Mouse (Mus musculus) frontal cortex, postnatal 10 days (tissue): Measurements from ENCODE around the gene Ldha.

Source experiments
- DNase-seq, 2 experiments: peaks; one replicate each; pipeline ENCODE4 v3.0.0; 2022; ENCODE audit warnings: low spot score in 2 of 2, mixed read lengths in 1 of 2

Gene Ldha

DNA sequence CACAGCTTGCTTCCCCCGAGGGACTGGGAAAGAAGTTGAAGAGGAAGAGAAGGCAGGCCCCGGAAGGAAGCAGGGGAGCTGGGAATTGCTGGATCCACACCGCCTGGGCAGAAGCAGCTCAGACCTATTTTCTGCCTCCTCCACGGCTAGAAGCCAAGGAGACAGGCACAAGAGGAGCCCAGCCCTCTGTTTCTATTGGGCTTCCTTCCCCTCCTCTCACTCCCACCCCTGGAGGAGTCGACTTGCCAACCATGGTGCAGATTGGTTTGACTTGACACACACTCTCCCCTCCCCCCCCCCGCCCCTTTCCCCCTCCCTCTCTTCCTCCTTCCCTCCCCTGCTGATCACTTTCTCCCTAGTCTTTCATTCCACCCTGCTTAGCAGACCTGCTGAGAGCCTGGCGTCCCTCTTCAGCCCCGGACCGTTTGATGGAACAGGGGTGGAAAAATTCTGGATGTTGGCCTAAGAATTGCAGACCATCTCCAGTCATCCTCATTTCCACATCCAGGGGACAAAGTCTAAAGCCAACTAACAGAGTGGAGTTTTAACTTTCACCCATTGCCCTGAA is 3.1 kb upstream of the Ldha start:
- DNase-seq, result peak in 1 of 2 experiments; percentile 50

DNA sequence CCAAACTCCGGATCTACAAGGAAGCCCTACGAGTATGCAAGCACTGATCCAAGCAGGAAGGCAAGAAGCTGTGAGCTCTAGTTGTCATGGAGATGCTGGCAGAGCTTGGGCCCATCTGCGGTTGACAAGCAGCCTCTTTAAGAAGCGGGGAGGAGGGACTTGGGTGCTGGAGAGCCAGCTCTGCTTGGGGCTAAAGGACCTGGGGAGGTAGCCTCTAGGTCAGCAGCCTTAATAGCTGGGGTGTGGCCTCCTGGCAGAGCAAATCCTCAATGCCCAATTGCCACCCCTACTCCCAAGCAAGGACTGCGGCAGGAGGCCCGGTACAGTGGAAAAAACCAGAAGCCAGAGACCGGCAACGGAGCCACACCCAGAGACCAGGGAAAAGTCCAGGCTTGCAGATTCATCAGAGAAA is 2.4 kb upstream of the Ldha start:
- peak; percentile 76 to 83 for DNase-seq

DNA sequence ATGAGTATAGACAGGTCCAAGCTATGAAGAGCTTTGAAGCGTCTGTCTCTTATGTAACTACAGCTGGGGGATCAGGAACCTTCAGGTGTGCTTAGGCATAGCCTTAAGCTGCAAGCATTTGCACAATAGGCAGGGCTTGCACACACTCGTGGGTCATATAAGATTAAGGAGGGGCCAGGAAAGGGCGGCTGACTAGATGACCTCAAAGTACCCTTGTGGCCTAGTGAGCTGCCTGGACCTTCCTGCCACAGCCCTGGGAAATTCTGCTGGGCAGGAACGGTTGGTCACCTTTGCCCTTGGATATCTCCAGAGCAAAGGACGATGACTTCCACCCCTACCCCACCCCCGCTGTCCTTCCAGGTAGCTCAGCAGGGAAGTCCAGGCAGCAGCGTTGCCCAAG is 1.8 kb upstream of the Ldha start:
- DNase-seq, result no peak

DNA sequence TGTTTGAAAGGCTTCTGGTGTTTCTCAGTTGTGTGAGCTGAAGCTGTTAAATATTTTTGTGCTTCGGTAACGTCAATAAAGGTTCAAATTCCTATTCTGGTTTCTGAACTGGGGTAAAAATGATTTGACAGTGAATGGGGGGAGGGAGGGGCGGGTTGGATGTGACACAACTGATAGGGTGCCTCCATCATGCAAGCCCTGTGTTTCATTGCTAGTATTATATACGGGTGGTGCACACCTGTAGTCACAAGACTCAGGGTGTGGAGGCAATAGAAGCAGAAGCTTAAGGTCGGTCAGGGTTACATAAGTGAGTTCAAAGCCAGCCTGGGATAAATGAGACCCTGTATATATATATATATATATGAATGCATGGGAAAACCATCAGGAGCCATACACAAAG is 1.4 kb upstream of the Ldha start:
- no peak for DNase-seq

DNA sequence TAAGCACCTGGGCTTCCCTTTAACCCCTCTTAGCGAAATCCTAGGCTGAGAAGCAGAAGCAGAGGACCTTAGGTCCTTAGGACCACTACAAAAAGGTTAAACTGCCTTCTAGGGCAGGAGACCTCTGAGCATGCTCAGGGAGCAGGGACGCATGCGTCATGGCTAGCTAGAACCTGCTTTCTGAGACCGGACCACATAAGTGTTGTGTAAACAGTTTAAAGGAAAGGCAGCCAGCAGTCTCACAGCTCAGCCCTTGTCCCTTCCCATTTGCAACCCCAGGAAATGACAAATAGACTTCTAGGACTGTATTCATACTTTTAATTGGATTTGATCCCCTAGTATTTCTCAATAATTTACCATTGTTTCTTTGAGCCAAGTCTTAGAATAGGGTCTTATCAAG is 949 bp upstream of the Ldha start:
- DNase-seq, result no peak

DNA sequence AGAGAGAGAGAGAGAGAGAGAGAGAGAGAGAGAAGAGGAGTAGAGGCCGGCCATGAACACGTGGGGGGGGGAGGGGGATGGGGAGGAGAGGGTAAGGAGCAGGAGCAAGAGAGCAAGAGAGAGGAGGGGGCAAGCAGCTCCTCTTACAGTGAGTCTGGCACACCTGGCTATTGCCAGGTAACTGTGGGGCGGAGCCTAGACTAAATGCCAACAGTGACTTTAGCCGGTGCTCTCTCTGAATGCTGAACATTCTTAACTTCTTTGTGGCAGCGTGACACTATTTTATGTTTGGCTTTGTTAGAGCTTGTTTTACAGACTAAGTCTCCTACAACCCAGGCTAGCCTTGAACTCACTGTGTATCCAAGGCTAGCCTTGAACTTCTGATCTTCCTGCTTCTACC is 1.0 kb downstream of the Ldha start:
- DNase-seq, result no peak

DNA sequence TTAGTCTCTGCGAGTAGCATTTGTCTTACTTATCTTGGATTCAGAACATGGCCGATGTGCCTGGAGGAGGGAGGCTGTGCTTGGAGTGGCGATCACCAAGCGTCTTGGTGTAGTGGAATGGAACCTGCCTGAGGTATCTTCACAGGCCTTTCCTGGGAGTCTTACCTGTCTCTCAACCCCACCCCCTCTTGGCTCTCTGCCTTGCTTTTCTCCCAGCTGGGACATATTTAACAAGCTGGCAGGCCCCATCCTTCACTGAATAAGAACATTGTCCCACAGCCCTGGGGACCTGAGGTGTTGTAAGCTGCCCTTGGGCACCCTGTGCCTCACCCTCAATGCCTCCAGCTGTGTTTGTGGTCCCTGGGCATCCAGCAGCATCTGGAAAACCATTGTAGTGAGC is 2.3 kb downstream of the Ldha start:
- no peak for DNase-seq

DNA sequence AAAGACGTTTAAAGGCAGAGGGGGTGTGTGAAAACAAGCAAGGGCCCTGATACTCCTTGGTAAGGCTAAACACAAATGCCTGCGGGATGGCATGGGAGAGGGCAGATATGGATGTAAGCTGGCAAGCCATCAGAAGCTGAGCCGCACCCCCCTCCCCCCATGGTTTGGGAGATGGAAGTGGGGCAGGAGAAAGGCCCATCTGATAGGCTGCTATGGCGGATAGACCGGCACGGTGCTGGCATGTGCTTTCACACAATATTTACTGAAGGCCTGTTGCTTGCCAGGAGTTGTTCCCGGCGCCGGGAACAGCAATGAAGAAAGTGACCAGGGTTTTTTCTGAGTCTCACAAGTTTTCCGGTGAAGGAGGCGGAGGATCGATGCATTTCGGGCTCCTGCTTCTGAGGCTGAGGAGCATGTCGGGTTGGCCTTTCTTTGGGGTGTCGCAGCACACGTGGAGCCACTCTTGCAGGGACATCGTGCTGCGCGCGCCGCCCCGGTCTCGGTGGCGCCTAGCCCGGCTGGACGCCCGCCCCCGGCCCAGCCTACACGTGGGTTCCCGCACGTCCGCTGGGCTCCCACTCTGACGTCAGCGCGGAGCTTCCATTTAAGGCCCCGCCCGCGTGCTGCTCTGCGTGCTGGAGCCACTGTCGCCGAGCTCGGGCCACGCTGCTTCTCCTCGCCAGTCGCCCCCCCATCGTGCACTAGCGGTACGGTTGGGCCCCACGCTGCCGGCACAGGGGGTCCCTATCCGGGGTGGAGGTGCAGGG is 4.1 kb downstream of the Ldha start:
- peak; percentile 87 to 92 for DNase-seq

DNA sequence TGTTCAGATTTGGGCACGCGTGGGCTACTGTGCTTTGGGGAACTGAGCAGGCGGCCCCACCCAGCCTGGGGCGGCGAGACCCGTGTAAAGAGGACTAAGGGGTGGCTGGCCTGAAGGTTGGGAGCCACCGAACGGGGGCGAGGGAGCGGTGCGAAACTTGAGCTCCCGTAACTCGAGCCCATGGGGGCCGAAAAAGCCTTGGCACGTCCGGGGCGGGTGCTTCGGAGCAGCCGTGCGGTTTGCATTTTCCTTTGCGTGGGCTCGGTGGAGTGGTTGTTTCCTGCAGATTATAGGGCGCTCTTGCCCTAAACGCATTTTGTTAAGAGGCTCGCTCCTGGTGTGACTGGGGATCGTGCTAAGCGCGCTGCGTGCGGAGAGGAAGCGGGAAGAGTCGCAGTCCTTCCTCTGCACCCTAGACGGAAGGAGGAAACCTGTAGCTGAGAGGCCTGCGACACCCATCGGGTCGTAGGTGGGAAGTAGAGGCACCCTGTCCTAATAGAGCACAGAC is 4.8 kb downstream of the Ldha start:
- peak in 1 of 2 experiments; percentile 44 for DNase-seq

DNA sequence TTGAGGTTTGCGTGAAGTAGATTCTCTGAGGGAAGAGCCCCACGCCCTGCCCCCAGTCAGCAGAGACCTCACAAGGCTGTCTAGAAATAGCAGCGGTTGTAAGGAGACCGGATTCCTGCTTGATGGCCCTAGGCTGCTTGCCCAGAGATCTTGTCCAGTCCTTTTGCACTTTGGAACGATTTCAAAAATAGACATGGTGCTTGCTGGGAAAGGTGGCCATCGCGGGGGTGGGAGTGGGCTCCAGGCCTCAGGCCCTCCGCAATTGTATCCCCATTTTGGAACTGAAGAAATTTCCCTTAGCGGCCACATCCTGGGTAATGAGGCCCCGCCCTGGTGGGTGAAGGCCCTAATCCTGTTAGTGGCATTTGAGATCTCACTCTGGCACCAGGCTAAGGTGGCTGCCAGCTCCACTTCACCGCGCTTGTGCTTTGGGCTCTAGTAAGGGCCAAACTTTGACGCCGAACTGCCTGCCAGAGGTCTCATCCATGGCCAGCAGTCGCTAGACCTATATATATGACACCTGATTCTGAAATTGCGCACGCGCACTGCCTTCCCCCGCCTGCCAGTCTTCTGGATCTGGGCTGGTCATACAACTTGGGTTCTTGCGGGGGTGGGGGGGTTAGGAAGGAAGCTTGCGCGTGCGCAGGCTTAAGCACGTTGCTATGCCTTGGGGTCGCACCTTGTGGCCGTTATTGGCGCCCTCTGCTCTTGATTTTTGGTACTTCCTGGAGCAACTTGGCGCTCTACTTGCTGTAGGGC is 5.4 kb downstream of the Ldha start:
- DNase-seq, result peak; percentile 46 to 57

DNA sequence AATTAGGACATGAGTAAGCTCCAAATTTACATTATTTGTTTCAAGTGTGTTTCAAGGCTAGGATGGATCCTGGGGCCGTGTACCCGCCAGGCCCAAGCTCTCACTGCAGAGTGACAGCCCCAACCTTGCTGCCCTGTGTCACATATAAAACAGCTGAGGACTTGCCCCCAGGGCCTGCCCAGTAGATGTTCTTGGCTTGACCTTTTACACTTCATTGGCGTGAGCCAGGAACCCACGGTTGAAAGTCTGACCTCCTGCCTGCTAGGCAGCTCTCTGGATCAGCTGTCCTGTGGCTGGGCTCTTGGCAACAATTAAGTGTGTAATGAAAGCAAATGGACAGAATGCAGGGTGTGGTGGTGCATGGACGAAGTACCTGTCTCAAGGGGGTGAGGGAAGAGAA is 8.0 kb downstream of the Ldha start:
- DNase-seq, result no peak

DNA sequence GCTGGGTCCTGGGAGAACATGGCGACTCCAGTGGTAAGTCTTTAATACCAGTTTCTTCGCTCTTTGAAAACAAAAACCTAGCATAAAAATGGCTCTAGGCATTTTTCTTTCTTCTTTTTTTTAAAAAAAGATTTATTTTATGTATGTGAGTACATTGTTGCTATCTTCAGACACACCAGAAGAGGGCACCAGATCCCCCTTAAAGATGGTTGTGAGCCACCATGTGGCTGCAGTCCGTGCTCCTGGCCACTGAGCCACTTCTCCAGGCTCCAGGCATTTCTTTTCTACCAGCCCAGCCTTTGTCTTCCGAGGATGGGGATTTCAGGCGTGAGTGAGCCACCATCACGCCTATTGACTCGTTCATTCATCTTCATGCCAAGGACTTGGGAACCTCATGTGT is 9.8 kb downstream of the Ldha start:
- no peak for DNase-seq

DNA sequence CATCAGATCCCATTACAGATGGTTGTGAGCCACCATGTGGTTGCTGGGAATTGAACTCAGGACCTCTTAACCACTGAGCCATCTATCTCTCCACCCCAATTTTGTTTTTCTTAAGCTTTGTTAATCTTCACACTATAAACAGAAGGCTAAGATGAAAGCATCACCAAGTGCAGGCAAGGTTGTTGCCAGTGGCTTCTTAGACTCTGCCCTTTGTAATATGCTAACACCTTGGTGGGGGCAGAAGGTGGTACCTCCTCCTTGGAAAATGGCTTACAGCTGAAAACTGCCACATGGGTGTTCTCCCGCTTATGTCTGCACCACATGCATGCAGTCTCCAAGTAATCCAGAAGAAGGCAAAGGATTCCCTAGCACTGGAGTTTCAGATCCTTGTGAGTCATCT is 11.4 kb downstream of the Ldha start:
- DNase-seq, result no peak

DNA sequence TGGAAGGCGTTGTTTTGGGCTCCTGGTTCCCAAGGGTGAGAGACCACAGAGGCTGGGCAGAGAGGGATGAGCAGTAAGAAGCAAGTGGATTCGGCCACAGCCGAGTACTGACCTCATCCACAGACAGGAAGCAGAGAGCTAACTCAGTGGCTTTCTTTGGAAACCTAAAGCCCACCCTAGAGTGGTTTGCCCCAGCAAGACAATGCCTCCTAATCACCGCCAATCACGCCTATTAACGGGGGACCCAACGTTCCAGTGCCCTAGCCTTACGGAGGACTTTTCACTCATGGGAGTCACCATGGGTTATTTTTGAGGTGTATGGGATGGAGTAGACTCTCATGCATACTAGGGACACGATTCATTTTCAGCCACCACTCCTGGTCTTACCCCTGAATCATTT is 12.1 kb downstream of the Ldha start:
- no peak for DNase-seq

DNA sequence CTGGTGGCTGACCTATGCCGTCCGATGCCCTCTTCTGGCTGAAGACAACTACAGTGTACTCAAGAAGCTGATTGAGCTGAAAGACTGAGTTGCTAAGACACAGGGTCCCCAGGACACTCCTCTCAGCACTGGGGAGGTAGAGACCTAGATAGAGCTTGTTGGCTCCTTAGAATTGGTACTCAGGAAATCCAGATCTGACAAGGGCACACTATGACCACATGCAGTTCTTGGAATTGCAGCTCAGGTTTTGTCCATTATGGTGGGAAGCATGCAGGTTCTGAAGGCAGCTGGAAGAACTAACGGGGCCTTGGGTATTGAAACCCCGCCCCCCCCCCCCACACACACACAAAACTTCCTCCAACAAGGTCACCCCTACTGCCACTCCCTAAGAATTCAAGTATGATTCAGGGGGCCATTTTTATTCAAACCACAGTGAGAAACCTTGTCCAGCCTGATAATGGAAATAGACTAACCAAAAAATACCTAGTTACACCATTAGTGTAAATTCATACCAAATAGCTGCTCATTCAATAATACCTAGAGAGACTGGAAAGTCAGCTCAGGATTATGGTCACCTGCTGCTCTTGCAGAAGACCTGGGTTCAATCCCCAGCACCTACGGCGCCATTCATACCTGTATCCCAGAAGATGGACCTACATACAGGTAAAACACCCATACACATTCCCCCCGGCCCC is 14.7 kb downstream of the Ldha start:
- no peak for DNase-seq

DNA sequence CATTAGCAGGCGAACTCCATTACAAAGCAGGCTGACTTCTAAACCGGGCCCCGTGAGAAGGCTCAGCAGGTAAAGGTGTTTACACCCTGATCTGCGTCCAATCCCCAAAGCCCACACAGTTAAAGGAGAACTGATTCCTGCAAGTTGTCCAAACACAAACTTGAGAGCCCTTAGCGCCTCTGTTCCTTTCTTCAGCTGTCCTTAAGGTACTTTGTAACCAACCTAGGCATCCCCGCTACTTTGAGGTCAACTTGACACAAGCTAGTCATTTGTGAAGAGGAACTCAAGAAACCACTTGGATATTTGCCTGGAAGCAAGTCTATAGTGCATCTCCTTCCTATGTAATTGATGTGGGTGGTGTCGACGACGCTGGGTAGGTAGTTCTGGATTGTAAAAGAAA is 16.2 kb downstream of the Ldha start:
- no peak for DNase-seq

DNA sequence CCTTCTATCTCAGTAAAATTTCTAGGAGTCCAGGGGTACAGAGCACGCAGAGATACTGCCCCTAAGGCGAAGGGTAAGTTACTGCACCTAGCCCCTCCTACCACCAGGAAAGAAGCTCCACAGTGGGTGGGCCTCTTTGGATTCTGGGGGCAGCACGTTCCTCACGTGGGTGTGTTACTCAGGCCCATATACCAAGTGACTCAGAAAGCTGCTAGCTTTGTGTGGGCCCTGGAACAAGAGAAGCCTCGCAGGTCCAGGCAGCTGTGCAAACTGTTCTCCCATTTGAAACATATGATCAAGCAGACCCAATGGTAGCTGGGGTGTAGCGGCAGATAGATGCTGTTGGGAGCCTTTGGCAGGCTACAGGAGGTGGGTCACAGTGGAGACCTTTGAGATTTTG is 17.8 kb downstream of the Ldha start:
- DNase-seq, result no peak

DNA sequence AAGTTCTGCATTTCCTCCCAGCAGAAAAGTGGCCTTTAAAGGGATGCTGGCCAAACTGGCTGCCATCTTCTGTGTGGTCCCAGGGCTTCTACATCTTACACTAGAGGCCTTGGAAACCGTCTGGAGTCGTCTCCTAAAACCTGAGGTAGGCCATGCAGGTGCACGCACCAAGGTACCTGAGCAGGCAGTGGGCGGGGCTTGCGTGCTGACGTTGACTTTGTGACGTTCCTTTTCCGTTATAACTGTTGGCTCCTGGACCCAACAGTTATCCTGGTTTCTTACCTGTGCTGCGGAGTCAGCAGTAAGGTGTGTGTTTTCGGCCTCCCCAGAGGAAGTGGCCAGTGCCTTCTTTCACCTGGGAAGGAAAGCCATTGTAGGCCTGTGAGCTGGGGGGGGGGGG is 19.7 kb downstream of the Ldha start, which contains the start of gene Ldhc:
Gene Ldhc (plus strand): TSS at position 208 of the 400 bp plus-strand sequence.
- no peak for DNase-seq

DNA sequence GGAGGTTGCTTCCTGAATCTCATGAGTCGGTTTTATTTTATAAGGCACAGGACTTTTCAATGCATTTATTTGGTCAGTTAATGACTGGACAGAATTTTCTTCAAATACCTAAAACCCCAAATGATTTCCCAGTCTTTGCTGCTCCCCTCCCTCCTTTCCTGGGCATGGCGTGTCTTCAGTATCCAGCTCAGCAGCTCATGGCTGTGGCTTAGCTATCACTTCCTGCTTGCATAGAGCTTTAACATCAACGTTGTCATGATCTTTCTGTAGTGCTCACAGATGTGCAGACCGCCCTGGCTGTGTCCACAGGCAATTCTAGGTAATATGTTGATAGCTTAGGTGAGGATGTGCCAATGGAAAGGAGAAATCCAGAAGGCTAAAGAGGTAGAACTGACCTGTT is 30.7 kb downstream of the Ldha start:
- no peak for DNase-seq

DNA sequence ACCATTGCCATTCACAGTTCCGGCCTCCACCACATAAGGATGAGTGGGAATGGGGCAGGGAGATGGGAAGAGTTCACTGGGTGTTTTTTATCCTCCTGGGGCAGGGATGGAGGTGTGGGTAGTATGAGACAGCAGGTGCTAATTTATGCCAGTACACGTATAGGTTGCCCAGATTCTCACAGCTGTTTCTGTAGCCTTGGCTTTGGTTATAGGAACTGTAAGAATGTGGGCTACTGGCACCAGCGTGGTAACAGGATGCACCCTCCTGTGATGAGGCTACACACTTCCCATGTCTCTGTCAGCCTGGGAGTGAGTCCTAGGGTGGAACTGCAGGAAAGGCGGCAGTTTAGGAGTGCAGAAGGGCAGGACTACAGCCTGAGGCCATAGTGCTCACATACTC is 35.6 kb downstream of the Ldha start:
- no peak for DNase-seq

DNA sequence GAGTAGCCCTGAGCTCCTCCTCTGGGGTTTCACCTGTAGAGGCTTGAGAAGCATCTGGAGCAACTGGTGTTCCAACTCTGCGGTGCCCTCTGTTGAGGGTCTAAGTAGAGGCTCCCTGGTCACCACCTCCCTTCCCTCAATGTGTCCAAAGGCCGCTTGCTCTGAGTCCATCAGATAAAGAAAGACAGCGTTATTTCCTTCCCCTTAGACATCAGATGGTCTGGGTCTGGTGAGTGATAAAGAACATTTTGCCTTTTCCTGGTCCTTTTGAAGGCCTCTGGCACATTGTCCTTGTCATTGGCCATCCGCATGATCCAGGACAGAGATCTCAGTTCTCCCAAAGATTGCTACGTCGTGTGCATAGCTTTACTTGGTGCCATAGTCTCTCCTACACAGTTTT is 36.0 kb downstream of the Ldha start:
- no peak for DNase-seq

DNA sequence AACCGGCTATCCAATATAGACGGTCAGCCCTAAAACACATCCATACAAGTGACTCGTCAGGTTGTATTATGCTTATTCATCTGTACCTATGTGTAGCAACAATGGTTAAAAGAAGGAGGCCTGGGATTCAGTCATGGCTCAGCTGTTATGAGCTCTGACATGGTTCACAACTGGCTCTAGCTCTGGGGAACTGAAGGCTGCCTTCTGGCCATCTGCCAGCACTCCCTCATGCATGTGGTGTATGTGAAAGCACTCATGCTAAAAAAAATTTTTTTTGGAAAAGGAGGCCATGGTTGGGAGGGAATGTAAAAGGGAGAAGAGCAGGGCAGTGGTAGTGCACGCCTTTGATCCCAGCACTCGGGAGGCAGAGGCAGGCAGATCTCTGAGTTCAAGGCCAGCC is 38.6 kb downstream of the Ldha start:
- DNase-seq, result no peak
